Mouse (Mus musculus): Measurements from ENCODE around the gene Oas1g. TPM values are rescaled to one million over a fixed set of nuclear protein-coding genes. Genes with fewer than 3 reads are reported as not detected.
"Not testable (repeated sequence)": the region's sequence is repeated elsewhere in the genome, so short reads cannot be mapped to it uniquely, and the experiment has no call there.

Oas1g gene
- polyA plus RNA-seq (2021), result 0.04 TPM

DNA sequence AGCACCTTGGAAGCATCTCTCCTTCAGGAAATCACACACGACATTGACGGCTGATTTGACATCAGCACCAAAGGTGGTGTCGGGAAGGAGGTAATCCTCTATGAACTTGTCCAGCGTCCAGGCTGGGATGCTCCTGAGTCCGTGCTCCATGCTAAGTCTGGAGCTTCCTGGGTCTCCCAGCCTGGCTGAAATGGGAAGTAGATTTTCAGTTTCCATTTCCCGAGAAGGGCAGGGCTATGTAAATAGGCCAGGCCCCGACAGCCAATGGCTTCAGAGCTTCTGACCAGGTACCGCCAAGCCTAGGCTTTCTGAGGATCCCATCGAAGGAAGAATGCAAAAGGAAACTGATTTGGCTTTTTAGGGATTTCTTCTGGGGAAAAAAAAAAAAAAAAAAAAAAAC is at the start of gene Oas1g:
Gene Oas1g, minus strand, starts transcription at position 201 of the 400 bp plus-strand sequence.
- in situ Hi-C loops (cut with MboI; ENCODE audit: low pct_unique_long_range_greater_than_20kb); H3K27me3 ChIP-seq; CTCF ChIA-PET; ATAC-seq; DNase-seq (ENCODE audit: low read depth, low spot score): not testable (repeated sequence)
- POLR2A ChIA-PET, result interaction anchor here (0.6 kb wide), 1 partner anchor 685 kb away, joined by 3 read pairs; no protein-coding TSS in a partner anchor

DNA sequence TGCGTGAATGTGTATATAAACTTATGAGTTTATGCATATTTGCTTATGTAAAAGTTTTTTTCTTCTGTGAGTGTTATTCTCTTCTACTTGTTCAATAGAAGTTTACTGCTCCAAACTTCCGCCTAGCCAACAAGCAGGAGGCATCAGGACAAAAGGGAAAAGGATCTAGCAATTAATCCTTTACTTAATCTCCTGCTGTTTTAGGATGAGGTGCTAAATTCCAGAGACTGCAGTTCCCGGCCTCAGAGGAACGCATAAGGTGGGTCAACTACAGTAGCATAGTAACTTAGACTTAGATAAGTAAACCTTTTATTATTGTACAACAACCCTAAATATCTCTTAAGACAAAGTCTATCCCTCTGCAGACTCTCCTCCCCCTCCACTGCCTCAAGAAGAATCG is 46.6 kb upstream of the Oas1g start:
- in situ Hi-C loops (cut with MboI; ENCODE audit: low pct_unique_long_range_greater_than_20kb), result no loop called here
- TF ChIP-seq CTCF (IDR thresholded peaks at IDR 0.05), result no peak
- CTCF ChIA-PET, result no interaction called here
- DNase-seq (ENCODE audit: low read depth, low spot score), result no peak
- peaks cover 10% of the 10 kb centered on the region for H3K27me3 ChIP-seq
- POLR2A ChIA-PET, result no interaction called here
- ATAC-seq, result no peak

DNA sequence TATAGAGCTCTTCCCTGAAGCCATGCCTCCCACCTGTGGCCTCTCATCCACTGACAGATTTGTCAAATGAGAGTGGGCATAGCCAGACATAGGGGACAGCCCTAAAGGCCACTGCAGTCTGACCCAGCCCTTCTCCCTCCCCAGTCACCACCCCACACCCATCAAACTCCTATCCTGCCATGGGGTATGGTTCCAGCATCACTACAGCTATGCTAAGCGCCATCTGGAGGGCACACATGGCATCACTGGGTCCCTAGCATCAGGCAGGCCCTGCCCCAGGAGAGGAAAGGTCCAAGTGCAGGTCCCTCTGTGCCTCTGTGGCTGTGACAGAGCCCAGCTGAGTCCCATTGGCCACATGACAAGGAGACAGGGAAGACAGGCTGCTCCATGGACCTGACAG is 39.6 kb upstream of the Oas1g start:
- H3K27me3 ChIP-seq, result no peaks in the 10 kb centered on the region
- DNase-seq (ENCODE audit: low read depth, low spot score) (no peak), ATAC-seq (no peak)
- in situ Hi-C loops (cut with MboI; ENCODE audit: low pct_unique_long_range_greater_than_20kb), result loop anchor here (5.0 kb wide), 1 partner anchor 105 kb away; no protein-coding TSS in a partner anchor
- ChIA-PET POLR2A (no interaction called here), CTCF (no interaction called here)
- no peak for TF ChIP-seq CTCF (IDR thresholded peaks at IDR 0.05)

DNA sequence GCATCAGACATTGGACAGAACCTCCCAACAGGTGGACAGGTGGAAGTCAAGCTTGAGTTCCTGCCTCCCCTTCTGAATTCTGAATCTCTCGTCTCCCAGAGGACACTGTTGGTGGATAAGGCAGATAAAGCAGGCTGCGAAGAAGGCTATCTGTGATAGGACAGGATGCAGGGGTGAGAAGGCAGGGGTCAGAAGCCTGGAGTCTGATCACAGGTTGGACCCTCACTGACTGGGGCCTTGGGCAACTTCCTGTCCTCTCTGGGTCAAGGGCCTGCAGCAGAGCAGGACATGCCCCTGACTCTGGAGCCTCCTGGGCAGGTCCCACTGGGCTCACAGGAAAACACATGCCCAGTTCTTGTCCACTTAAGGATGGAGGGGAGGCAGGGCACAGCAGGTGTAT is 38.9 kb upstream of the Oas1g start:
- in situ Hi-C loops (cut with MboI; ENCODE audit: low pct_unique_long_range_greater_than_20kb), result loop anchor here (5.0 kb wide), 1 partner anchor 104 kb away; no protein-coding TSS in a partner anchor
- ATAC-seq; DNase-seq (ENCODE audit: low read depth, low spot score); CTCF ChIA-PET; H3K27me3 ChIP-seq; POLR2A ChIA-PET: not testable (repeated sequence)

DNA sequence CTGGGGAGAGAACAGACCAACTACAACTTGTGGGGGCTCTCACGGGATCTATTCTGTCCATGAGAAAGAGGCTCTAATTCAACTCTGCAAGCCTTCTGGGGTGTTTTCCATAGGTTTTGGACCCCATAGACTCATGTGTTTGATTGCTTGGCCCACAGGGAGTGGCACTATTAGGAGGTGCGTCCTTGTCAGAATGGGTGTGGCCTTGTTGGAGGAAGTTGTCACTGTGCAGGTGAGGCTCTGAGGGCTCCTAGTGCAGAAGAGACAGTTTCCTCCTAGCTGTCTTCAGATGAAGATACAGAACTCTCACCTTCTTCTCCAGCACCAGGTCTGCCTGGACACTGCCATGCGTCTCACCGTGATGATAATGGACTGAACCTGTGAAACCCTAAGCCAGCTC is 37.1 kb upstream of the Oas1g start:
- CTCF ChIA-PET; H3K27me3 ChIP-seq; POLR2A ChIA-PET; in situ Hi-C loops (cut with MboI; ENCODE audit: low pct_unique_long_range_greater_than_20kb); DNase-seq (ENCODE audit: low read depth, low spot score); ATAC-seq: not testable (repeated sequence)

DNA sequence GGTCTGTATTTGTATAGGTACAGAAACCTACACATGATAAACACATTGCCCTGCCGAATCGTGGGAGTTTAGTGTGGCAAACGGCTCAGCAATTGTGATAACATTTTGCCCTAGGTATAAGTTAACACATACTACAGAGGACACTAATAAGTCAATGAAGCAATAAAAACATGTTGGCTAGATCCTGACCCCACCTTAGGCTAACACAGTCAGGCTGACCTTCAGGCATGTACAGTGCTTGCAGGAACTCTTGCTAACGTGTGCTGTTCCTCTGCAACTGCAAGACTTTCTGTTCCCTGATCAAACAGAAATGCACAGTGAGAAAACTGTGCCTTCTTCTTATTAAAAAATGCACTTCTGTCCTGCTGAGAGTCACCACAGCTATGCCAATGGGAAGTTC is 36.6 kb upstream of the Oas1g start:
- in situ Hi-C loops (cut with MboI; ENCODE audit: low pct_unique_long_range_greater_than_20kb), result no loop called here
- H3K27me3 ChIP-seq, result no peaks in the 10 kb centered on the region
- ChIA-PET CTCF (no interaction called here), POLR2A (no interaction called here)
- ATAC-seq, result no peak
- TF ChIP-seq CTCF (IDR thresholded peaks at IDR 0.05), result no peak
- no peak for DNase-seq (ENCODE audit: low read depth, low spot score)

DNA sequence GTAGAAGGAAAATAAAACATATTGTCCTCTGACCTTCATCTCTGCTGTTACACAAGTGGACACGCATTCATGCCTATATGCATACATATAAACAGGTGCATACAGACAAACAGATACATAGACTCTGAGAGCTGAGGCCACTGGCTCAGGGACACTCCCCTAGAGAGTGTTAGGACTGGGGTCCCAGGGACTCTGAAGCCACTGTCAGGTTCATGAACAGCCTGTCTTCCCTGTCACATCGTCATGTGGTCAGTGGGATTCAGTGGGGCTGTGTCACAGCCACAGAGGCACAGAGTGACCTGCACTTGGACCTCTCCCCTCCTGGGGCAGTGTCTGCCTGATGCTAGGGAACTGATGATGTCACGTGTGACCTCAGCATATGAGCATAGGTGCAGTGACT is 32.9 kb upstream of the Oas1g start:
- no peak for ATAC-seq
- CTCF ChIA-PET, result no interaction called here
- no peak for TF ChIP-seq CTCF (IDR thresholded peaks at IDR 0.05)
- POLR2A ChIA-PET, result no interaction called here
- in situ Hi-C loops (cut with MboI; ENCODE audit: low pct_unique_long_range_greater_than_20kb), result no loop called here
- no peak for DNase-seq (ENCODE audit: low read depth, low spot score)
- peaks cover 5% of the 10 kb centered on the region for H3K27me3 ChIP-seq

DNA sequence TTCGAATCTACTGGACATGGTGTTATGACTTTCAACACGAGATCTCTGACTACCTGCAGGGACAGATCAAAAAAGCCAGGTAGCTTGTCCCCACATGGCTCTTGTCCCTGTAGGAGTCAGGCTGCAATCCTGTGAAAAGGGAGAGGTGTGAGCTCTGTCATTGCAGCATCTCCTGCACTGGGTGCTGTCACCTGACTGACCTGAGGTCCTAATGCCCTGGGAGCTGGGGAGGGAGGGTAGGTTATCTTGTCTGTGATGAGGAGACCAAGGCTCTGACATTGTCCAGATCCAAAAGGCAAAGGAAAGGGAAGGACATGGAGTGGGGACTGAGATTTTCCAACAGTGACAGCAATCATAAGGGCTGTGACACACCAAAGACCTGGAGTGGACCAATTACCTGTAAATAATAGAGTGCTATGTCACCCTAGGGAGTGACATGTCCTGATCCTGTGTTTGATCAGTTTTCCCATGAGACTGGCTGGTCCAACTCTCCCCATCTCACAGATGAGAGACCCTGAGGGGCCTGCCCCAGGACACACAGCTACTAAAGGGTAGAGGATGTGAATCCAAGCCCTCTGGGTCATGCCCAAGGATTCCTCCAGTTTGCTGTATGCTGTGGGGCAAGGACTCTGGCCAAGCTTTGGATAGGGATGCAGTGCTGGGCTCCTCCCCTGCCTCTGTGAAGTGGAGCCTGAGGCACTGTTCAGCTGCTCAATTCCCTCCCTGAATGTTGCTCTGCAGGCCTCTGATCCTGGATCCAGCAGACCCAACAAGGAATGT is 31.9 kb upstream of the Oas1g start:
- POLR2A ChIA-PET; CTCF ChIA-PET; in situ Hi-C loops (cut with MboI; ENCODE audit: low pct_unique_long_range_greater_than_20kb); DNase-seq (ENCODE audit: low read depth, low spot score); H3K27me3 ChIP-seq; ATAC-seq: not testable (repeated sequence)

DNA sequence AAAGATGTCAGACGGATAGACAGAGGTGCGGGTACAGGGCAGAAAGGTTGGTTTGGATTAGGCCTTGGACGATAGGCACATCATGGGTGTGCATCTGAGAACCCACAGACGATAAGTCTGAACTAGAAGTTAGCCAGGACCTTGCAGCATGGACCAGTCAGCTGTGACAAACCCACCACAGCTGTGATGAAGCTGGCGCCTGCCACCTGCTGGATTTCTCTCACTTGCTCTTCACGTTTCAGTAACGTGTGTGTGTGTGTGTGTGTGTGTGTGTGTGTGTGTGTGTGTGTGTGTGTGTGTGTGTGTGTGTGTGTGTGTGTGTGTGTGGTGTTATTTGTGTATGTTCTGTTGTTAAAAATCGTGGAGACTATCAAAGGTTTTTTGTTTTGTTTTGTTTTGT is 26.8 kb upstream of the Oas1g start, which contains the start of gene Oas1d:
Gene Oas1d, plus strand, starts transcription at position 333 of the 400 bp plus-strand sequence.
- CTCF ChIA-PET; H3K27me3 ChIP-seq; POLR2A ChIA-PET; in situ Hi-C loops (cut with MboI; ENCODE audit: low pct_unique_long_range_greater_than_20kb); DNase-seq (ENCODE audit: low read depth, low spot score); ATAC-seq: not testable (repeated sequence)

DNA sequence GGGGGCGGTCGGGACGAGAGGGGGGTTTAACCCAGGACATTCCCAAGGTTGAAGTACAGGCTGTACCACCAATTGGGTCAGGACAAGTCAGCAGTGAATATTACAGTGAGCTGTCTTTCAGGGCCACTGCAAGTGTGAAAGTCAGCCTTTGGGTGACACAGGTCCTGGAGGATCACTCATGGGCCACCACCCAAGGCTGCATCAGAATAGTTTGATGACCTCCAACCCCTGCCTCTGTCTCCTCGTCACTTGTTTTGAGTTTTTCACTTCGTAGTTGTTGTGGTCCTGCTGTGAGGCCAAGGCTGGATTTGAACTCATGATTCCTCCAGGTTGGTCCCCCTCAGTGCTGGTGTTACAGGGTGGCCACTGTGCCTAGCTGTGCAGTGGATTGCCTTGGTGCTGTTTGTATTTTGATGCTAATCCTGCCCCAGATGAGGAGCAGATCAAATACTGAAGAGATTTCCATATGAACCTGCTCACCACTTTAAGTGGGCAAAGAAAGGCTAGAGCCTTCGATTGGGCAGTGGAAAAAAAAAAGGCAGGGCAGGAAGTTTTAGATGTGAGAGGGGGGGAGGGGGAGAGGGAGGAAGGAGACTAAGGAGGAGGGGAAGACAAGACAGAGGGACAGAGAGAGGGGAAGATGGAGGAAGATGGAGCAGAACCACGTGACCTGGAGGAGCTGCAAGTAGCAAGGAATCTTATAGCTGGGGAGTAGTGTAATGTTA is 20.9 kb upstream of the Oas1g start:
- ATAC-seq, result no peak
- TF ChIP-seq CTCF (IDR thresholded peaks at IDR 0.05), result no peak
- CTCF ChIA-PET, result no interaction called here
- DNase-seq (ENCODE audit: low read depth, low spot score), result no peak
- H3K27me3 ChIP-seq, result peaks cover 3% of the 10 kb centered on the region
- in situ Hi-C loops (cut with MboI; ENCODE audit: low pct_unique_long_range_greater_than_20kb), result no loop called here
- POLR2A ChIA-PET, result interaction anchor here (0.7 kb wide), 1 partner anchor 36 kb away, joined by 3 read pairs; no protein-coding TSS in a partner anchor

DNA sequence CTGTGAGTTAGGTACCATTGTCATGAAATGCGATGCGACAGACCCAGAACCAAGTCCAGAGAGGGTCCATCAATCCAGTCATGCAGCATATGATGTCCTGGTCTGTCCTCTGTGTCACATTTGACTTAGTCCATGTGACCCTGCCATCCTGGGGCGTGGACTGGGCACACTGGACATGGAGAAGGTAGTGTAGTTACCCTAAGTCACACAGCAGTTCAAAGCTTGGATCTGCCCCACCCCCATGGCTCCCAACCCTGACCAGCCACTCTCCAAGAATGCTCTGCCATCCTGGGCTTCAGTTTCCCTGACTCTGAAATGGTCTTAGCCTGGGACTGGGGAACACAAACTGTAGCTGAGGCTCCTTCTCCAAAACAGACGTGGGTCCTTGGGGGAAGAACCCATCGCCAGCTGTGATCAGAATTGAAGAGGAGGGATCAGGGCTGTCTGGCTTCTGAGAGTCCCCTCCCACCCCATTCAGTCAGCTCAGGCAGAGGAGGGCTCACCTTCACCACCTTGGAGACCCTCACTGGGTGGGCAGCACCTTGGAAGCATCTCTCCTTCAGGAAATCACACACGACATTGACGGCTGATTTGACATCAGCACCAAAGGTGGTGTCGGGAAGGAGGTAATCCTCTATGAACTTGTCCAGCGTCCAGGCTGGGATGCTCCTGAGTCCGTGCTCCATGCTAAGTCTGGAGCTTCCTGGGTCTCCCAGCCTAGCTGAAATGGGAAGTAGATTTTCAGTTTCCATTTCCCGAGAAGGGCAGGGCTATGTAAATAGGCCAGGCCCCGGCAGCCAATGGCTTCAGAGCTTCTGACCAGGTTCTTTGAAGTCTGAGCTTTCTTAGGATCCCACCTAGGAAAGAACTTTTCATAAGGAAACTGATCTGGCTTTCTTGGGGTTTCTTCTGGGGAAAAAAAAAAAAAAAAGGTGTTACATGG is 19.6 kb upstream of the Oas1g start, which contains the start of gene Oas1a:
Gene Oas1a, minus strand, starts transcription at position 731 of the 943 bp plus-strand sequence.
- CTCF ChIA-PET; H3K27me3 ChIP-seq; in situ Hi-C loops (cut with MboI; ENCODE audit: low pct_unique_long_range_greater_than_20kb); ATAC-seq; DNase-seq (ENCODE audit: low read depth, low spot score): not testable (repeated sequence)
- POLR2A ChIA-PET, result interaction anchor here (0.7 kb wide), 1 partner anchor 37 kb away, joined by 3 read pairs; no protein-coding TSS in a partner anchor

Measured in Patski (cell line).